Mouse (Mus musculus) heart, adult 2 months (tissue): ENCODE results near the gene Sema5a.

Experiments
- EP300 ChIP-seq: fragments of 200-500 bp; IDR thresholded peaks from 2 replicates; pipeline ENCODE4 v1.6.1; 2011; ENCODE audit warnings: low read depth, low read length, control low read depth; ENCODE audit not compliant: insufficient read depth
- POLR2A ChIP-seq: fragments of 200-500 bp; IDR thresholded peaks from 2 replicates; pipeline ENCODE4 v1.6.1; 2011; ENCODE audit warnings: mild to moderate bottlenecking, low read depth, low read length, control low read depth; ENCODE audit not compliant: insufficient read depth

DNA sequence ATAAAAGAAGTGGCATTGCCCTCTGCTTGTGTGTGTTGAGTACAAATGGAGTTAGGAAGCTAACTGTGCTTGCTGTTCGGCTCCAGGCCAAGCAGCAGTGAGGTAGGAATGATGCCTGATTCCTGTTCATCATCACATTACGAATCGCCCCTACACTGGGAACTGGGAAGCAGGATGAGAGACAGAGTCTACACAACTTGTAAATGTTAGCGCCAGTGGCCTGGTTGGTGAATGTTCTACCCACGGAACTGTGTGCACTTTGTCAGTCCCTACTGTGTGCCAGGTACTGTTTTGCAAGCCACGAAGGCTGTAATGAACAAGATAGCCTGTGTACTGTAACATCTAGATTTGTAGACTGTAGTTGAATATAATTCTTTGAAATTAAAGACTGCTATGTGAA lies 352.0 kb downstream of the Sema5a start:
- TF ChIP-seq POLR2A (no peak), EP300 (no peak)
